Mouse (Mus musculus) G1E (cell line): ENCODE results near the gene Adprhl1.

Experiments used
- CTCF ChIP-seq: IDR thresholded peaks from 2 replicates; pipeline ENCODE4 v1.5.1; 2012; ENCODE audit warnings: low read depth, low read length, inconsistent platforms, mixed read lengths
- GATA1 ChIP-seq: IDR thresholded peaks from 2 replicates; pipeline ENCODE4 v1.6.1; 2012; ENCODE audit warnings: borderline replicate concordance, low read length, inconsistent platforms, mixed read lengths
- POLR2AphosphoS5 ChIP-seq: IDR thresholded peaks from 2 replicates; pipeline ENCODE4 v1.6.1; 2012; ENCODE audit warnings: low read depth, low read length, inconsistent platforms; ENCODE audit not compliant: insufficient replicate concordance

DNA sequence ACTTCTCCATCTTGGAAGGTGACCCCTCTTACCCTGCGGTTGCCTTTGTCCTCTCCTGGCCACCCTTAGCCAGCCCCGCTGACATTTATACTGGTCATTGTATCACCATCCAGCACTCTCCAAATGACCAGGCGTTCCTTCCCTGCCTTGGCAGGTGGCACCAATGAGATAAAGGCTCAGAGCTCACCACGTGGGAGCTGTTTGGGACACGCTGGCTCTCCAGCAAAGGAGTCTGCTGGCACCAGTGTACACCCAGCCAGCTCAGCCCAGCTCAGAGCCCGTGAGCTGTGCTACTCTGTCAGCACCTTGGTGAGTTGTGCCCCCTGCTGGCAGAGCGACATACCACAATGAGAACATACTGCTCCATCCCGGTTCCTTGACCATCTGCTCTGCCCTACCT is at the start of gene Adprhl1:
- TF ChIP-seq POLR2AphosphoS5 (no peak), GATA1 (no peak), CTCF (peak; percentile 86)
